Mouse (Mus musculus): ENCODE measurements at regions not wholly inside any gene's neighbourhood (a gene's known extent, or its start where the extent isn't known, plus 50 kb on each side); places are given as distances from the start of the nearest gene placed in this dataset.
A peak's percentile ranks its signal among the peaks of the same experiment; 100 is the strongest.
"Not testable (repeated sequence)": the region's sequence is repeated elsewhere in the genome, so short reads cannot be mapped to it uniquely, and the experiment has no call there.

GRCm38 (mm10) chr13:7967886-7968285 lies 234.8 kb upstream of the Adarb2 start:
- no peak for DNase-seq (ENCODE audit: low spot score in 2 of 2)

GRCm38 (mm10) chr13:7994198-7994597 lies 208.5 kb upstream of the Adarb2 start:
- DNase-seq (ENCODE audit: low spot score in 2 of 2), result peak; percentile 10 to 34

GRCm38 (mm10) chr13:8030096-8030495 lies 172.6 kb upstream of the Adarb2 start:
- not testable (repeated sequence) for DNase-seq (ENCODE audit: low spot score in 2 of 2)

- DNase-seq (ENCODE audit: low spot score in 2 of 2), result no peak
These were observed 151.7 kb upstream of the Adarb2 start for GRCm38 (mm10) chr13:8050930-8051495.

- DNase-seq (ENCODE audit: low spot score in 2 of 2), result peak; percentile 1 to 23
These were observed 146.4 kb upstream of the Adarb2 start for GRCm38 (mm10) chr13:8056122-8056818.

- no peak for DNase-seq (ENCODE audit: low spot score in 2 of 2)
These were observed 115.5 kb upstream of the Adarb2 start for GRCm38 (mm10) chr13:8087154-8087553.

DNA sequence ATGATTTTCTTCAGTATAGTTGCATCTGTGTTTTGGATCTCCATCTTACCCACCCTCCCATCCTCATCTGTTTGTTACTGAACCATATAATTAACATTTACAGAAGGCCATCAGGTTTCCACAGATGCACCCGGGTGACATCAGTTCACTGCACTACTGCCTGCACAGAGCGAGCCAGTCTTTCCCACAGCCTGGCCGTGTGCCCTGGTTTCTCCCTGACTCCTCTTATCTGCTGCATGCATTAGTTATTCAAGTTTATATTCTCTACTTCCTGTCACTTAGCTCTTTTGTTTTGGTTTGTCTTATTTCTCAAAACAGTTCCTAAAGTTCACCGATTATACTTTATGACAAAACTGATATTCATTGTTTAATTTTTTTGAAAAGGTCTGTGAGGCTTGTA lies 113.1 kb upstream of the Adarb2 start:
- DNase-seq (ENCODE audit: low spot score in 2 of 2), result no peak

DNA sequence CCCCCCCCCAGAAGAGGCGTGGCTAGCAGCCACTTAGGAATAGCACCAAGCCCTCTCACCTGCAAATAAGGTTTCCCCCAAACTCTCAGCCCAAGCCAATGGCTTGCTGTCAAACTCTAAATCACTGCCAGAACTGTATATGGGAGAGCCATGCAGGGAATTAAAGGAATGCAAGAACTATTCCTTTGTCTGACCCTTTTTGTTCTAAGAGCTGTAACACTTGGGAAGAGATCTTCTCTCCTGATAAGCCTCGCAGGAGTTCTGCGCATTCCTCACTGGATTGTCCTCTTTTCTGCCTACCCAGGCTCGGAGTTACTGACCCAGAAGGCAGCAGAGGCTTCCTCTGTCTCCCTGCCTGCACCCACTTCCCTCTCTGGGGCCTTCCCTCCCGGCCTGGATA lies 94.0 kb upstream of the Adarb2 start:
- DNase-seq (ENCODE audit: low spot score in 2 of 2), result no peak

DNA sequence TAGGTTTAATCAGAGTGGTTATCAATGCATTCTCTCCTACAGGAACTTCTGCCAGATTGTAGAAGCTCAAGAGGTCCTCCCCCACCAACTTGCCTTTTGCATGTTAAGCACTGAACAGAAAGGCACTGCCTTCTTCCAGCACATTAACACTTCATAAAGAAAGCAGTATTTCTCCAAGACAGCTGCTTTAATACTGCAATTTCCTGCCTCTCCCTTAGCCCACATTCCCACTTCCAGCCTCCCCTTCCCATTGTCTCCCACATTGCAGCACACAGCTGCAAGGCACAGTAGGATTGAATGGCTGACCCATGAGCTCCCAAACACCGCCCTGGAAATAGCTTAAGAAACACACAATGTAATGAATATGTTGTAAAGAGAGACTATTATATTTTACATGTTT lies 89.7 kb upstream of the Adarb2 start:
- DNase-seq (ENCODE audit: low spot score in 2 of 2), result no peak

- no peak for DNase-seq (ENCODE audit: low spot score in 2 of 2)
These were observed 83.7 kb upstream of the Adarb2 start for GRCm38 (mm10) chr13:8119013-8119412.

DNA sequence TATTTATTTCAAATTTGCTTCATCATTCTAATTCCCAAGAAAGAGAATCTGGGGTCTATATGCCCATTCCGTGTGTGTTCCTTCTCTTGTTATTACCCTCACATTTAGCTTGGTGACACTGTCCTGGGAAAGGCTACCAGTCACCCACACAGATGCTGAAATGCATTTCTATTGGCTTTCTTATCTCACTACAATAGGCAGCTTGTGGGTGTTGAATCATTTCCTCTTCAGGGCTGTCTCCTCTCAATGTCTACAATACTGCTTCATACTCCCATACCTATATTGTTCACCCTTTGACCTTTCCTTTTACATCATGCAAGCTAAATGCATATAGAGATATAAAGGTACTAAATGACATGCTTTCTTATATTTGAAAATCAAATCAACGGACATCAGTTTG lies 82.7 kb upstream of the Adarb2 start:
- DNase-seq (ENCODE audit: low spot score in 2 of 2), result no peak

DNA sequence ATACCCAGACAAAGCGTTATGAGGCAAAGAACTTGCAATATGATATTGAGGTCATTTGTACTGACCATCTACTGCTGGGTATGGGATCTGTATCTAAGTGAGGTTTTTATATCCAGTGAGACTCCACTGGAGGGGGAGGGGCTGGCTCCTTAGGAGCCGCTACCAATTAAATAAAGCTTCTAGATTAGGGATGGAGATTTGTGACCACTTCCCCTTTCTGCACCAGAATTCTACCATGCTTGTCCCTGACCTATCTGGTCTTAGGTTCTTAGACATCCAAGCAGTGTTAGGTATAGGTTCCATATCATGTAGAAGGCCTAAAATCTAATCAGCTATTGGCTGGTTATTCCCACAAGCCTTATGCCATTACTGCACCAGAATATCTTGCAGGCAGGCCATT lies 67.9 kb upstream of the Adarb2 start:
- DNase-seq (ENCODE audit: low spot score in 2 of 2), result no peak

DNA sequence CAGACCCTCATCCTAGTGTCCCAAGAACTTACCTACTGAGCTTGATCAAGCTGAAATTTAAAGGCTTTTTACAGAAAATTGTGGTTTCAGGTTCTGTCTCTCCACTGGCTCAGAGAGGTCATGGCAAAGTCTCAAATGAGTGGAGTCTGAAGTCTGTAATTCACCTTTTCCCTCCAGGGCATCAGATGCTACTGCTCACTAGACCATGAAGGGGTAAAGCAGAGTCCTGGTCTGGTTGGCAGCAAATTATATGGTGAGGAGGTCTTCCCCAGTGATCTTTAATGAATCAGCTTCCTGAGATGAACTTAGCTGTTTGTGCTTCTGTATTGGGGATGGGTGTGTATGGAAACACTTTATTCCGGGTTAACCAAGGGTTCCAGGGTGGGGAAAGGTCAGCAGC lies 63.3 kb upstream of the Adarb2 start:
- no peak for DNase-seq (ENCODE audit: low spot score in 2 of 2)

DNA sequence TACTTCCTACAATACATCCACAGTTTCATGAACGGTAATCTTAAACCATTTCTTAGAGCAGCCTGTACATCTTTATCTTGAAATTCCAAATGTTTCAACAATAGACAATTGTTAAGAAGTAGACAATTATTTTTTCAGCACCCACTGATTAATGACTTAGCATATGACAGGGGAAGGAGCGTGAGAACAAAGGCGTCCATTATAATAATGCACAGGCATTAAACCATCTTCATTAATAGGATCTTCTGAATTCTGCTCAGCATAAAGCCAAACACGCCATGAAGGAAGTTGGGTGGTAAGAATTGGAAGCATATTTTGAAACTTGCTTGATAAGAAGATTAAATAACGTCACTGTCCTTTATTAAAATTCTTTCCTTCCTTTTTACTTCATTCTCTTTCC lies 50.5 kb upstream of the Adarb2 start:
- DNase-seq (ENCODE audit: low spot score in 2 of 2), result no peak

Measured in right cerebral cortex, postnatal 36 days (tissue).